Mouse (Mus musculus) midbrain, embryonic 11.5 days (tissue): ENCODE results near the gene Catsper1. TPM values are rescaled to one million over a fixed set of nuclear protein-coding genes. Genes with fewer than 3 reads are reported as not detected.
A peak's percentile ranks its signal among the peaks of the same experiment; 100 is the strongest.

Experiments
- ATAC-seq: fragments of 200-750 bp; cut with Nextera tagmentation; 2 replicates; pipeline ENCODE4 v1.8.0; 2017; ENCODE audit warnings: moderate TSS enrichment, moderate library complexity; ENCODE audit not compliant: low FRiP score
- DNase-seq: peaks from one replicate; pipeline ENCODE4 v3.0.0; 2015; ENCODE audit warnings: low spot score; ENCODE audit errors: missing footprints
- H3K27ac ChIP-seq: fragments of 300-500 bp; sonication (generic); 2 replicates; pipeline ENCODE4 v1.5.1; 2014; ENCODE audit warnings: low read depth, low read length
- H3K27me3 ChIP-seq: fragments of 300-500 bp; sonication (generic); 2 replicates; pipeline ENCODE4 v1.6.1; 2014; ENCODE audit warnings: mild to moderate bottlenecking, low read length, moderate library complexity, mixed read lengths; ENCODE audit not compliant: control insufficient read depth, insufficient read depth
- H3K36me3 ChIP-seq: fragments of 300-500 bp; sonication (generic); 2 replicates; pipeline ENCODE4 v1.6.1; 2014; ENCODE audit warnings: mild to moderate bottlenecking, low read length, moderate library complexity, mixed read lengths; ENCODE audit not compliant: control insufficient read depth, insufficient read depth
- H3K4me1 ChIP-seq: fragments of 300-500 bp; sonication (generic); 2 replicates; pipeline ENCODE4 v1.6.1; 2014; ENCODE audit warnings: low read length; ENCODE audit not compliant: control insufficient read depth, insufficient read depth
- H3K4me2 ChIP-seq: fragments of 300-500 bp; sonication (generic); 2 replicates; pipeline ENCODE4 v1.6.1; 2014; ENCODE audit warnings: mild to moderate bottlenecking, moderate library complexity
- H3K4me3 ChIP-seq: fragments of 300-500 bp; sonication (generic); 2 replicates; pipeline ENCODE4 v1.5.1; 2014; ENCODE audit warnings: low read depth, low read length
- H3K9ac ChIP-seq: fragments of 300-500 bp; sonication (generic); 2 replicates; pipeline ENCODE4 v1.6.1; 2014; ENCODE audit warnings: low read length
- H3K9me3 ChIP-seq: fragments of 300-500 bp; sonication (generic); 2 replicates; pipeline ENCODE4 v1.6.1; 2016; ENCODE audit warnings: low read length; ENCODE audit not compliant: control insufficient read depth
- WGBS: fragments of 180-500 bp; shearing (Covaris S2); extraction: QIAGEN DNeasy Blood & Tissue Kit; methylation state at CpG from one replicate; pipeline ENCODE4 v1.1.7; 2014; 5-methylcytosine and 5-hydroxymethylcytosine counted together
- polyA plus RNA-seq: library from polyadenylated mRNA; unstranded; fragments of >200 nt; fragmentation: Nextera tagmentation; extraction: Ambion mirVana; gene quantifications from 2 replicates; pipeline ENCODE4 v1.2.1, GENCODE M21; 2014

Catsper1 gene
- polyA plus RNA-seq, 1 experiment from 2014 or later = not detected

DNA sequence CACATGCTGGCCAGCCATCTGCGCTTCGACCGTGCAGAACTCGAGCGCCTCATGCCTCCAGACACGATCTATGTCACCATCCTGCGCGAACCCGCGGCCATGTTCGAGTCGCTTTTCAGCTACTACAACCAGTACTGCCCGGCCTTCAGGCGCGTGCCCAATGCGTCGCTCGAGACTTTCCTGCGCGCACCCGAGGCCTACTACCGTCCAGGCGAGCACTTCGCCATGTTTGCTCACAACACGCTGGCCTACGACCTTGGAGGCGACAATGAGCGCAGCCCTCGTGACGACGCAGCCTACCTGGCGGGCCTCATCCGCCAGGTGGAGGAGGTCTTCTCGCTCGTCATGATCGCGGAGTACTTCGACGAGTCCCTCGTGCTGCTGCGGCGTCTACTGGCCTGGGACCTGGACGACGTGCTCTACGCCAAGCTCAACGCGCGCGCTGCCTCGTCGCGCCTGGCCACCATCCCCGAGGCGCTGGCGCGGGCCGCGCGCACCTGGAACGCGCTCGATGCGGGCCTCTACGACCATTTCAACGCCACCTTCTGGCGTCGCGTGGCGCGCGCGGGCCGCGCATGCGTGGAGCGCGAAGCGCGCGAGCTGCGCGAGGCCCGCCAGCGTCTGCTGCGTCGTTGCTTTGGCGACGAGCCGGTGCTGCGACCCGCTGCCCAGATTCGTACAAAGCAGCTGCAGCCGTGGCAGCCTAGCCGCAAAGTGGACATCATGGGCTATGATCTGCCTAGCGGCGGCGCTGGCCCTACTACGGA lies 28.4 kb upstream of the Catsper1 start:
- H3K36me3 ChIP-seq = peaks cover 10% of the 10 kb centered on the region
- H3K27me3 ChIP-seq = peaks cover 5% of the 10 kb centered on the region; the same call in 1 of the 2 replicates
- no peak for DNase-seq

GRCm38 (mm10) chr19:5309025-5309424 lies 26.5 kb upstream of the Catsper1 start:
- no peaks in the 10 kb centered on the region for H3K4me1 ChIP-seq
- DNase-seq (no peak), ATAC-seq (no peak)

More for the DNA sequence above, 28.4 kb upstream of the Catsper1 start:
- H3K27ac ChIP-seq = no peak overlapping the region
- no peaks in the 10 kb centered on the region for H3K4me1 ChIP-seq
- no peak overlapping the region for H3K9ac ChIP-seq
- 43% methylated on average over 98 of the region's 98 CpGs for WGBS
- H3K4me2 ChIP-seq = peak overlapping the region; percentile 22; the same call in 1 of the 2 replicates
- no peak for ATAC-seq
- H3K9me3 ChIP-seq = no peaks in the 10 kb centered on the region; the same call in 1 of the 2 replicates
- H3K4me3 ChIP-seq = no peak overlapping the region

DNA sequence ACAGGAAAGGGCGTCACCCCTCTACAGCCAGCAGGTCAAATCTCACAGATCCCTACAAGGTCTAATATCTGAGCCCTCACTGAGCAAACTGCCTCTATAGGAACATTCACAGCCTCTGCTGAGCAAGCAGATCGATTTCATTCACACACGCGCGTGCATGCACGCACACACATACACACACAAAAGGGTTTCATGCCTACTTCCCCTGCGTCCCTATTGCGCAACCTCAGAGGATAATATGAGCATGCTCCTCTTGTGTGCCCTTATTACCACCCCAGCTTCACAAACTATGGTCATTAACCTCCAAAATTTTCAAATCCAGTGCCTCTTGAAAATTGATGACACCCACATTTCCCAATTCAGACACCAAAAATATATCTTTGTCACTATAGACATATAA lies 22.4 kb upstream of the Catsper1 start:
- Histone ChIP-seq H3K27me3 (no peaks in the 10 kb centered on the region), H3K9me3 (no peaks in the 10 kb centered on the region; the same call in 1 of the 2 replicates)
- ATAC-seq = no peak

More at GRCm38 (mm10) chr19:5309025-5309424, 26.5 kb upstream of the Catsper1 start:
- no peak overlapping the region for H3K4me2 ChIP-seq
- H3K27me3 ChIP-seq = peaks cover 5% of the 10 kb centered on the region; the same call in 1 of the 2 replicates
- H3K4me3 ChIP-seq = no peak overlapping the region
- WGBS = 85% methylated on average over 7 of the region's 7 CpGs
- no peak overlapping the region for H3K9ac ChIP-seq
- H3K36me3 ChIP-seq = peaks cover 10% of the 10 kb centered on the region
- no peak overlapping the region for H3K27ac ChIP-seq
- H3K9me3 ChIP-seq = no peaks in the 10 kb centered on the region; the same call in 1 of the 2 replicates

DNA sequence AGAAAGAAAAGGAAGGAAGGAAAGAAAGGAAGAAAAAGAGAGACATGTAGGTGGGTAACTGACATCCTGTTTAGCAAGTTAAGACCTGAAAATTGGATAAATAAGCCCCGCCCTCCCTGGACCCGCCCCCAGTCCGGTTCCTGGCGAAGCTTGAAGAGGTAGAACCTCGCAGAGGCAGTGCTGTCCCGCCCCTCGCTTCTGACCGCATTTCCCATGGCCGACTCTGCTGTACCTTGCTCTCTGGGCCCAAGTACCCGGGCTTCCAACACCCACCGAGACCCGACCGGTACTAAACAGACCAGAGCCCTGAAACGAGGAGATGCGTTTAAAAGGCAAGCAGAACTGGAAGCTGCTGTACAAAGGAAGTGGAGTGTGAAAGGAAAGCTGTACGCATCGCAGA lies 11.7 kb upstream of the Catsper1 start:
- Histone ChIP-seq H3K27ac (no peak overlapping the region), H3K27me3 (no peaks in the 10 kb centered on the region), H3K4me3 (no peak overlapping the region), H3K4me2 (no peak overlapping the region), H3K9ac (no peak overlapping the region), H3K4me1 (no peaks in the 10 kb centered on the region), H3K9me3 (no peaks in the 10 kb centered on the region), H3K36me3 (no peaks in the 10 kb centered on the region)
- DNase-seq (no peak), ATAC-seq (no peak)
- 57% methylated on average over 17 of the region's 17 CpGs for WGBS

More for the DNA sequence above, 22.4 kb upstream of the Catsper1 start:
- Histone ChIP-seq H3K4me1 (no peaks in the 10 kb centered on the region), H3K36me3 (no peaks in the 10 kb centered on the region), H3K4me3 (no peak overlapping the region), H3K9ac (no peak overlapping the region), H3K27ac (no peak overlapping the region), H3K4me2 (no peak overlapping the region)
- WGBS = 88% methylated on average over 8 of the region's 8 CpGs
- DNase-seq = peak; percentile 31

- no peak overlapping the region for H3K9ac ChIP-seq
- no peaks in the 10 kb centered on the region for H3K4me1 ChIP-seq
- no peak overlapping the region for H3K27ac ChIP-seq
- ATAC-seq (no peak), DNase-seq (no peak)
- H3K9me3 ChIP-seq = no peaks in the 10 kb centered on the region
- H3K4me2 ChIP-seq = no peak overlapping the region
- H3K4me3 ChIP-seq = no peak overlapping the region
- H3K27me3 ChIP-seq = no peaks in the 10 kb centered on the region
- no peaks in the 10 kb centered on the region for H3K36me3 ChIP-seq
- WGBS = 77% methylated on average over 19 of the region's 19 CpGs
These were observed 7.6 kb upstream of the Catsper1 start for GRCm38 (mm10) chr19:5327970-5328369.

DNA sequence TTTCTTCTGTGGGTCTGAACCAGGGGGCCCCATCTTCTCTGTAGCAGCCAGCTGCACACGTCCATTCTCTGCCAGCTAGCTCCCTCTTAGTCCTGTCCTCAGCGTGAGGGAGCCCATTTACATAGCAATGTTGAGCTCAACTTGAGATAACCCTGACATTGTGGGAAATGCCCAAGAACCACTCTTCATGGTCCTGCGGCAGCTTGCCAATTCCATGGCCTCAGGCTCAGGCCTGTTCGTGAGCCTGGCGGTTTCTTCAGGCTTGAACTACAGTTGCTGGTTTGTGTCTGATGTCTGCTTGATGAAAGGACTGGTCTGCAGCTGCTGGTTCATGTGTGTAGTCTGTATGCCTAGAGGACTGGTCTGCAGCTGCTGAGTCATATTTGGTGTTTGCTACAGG lies 800 bp upstream of the Catsper1 start:
- no peak overlapping the region for H3K27ac ChIP-seq
- no peaks in the 10 kb centered on the region for H3K27me3 ChIP-seq
- H3K36me3 ChIP-seq = no peaks in the 10 kb centered on the region
- H3K9ac ChIP-seq = no peak overlapping the region
- H3K9me3 ChIP-seq = no peaks in the 10 kb centered on the region
- no peak overlapping the region for H3K4me3 ChIP-seq
- ATAC-seq = no peak
- H3K4me1 ChIP-seq = no peaks in the 10 kb centered on the region
- no peak for DNase-seq
- H3K4me2 ChIP-seq = no peak overlapping the region
- WGBS = 85% methylated on average over 5 of the region's 5 CpGs

DNA sequence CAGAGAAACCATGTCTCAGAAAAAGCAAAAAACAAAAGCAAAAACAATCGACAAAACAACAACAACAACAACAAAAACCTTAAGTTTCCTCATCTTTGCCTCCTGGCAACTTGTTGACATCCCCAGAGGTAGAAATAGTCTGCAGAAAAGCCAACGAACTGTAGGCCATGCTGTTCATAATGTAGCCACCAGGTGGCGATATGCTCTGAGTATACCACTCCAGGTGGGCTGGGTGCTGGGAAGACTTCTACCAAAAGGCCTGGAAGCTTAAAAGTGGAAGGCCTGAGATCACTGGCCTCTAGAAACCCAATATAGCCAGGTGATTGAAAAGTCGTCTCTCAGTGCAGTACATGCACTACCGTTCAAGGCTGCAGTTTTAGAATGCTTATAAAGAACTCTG lies 2.4 kb downstream of the Catsper1 start:
- Histone ChIP-seq H3K9me3 (no peaks in the 10 kb centered on the region), H3K4me1 (no peaks in the 10 kb centered on the region), H3K4me3 (no peak overlapping the region), H3K4me2 (no peak overlapping the region), H3K36me3 (no peaks in the 10 kb centered on the region), H3K27ac (no peak overlapping the region), H3K9ac (no peak overlapping the region), H3K27me3 (no peaks in the 10 kb centered on the region; the same call in 1 of the 2 replicates)
- ATAC-seq (no peak), DNase-seq (peak; percentile 94)
- 22% methylated on average over 5 of the region's 5 CpGs for WGBS

- ATAC-seq (no peak), DNase-seq (no peak)
- Histone ChIP-seq H3K4me1 (no peaks in the 10 kb centered on the region), H3K27me3 (no peaks in the 10 kb centered on the region; the same call in 1 of the 2 replicates), H3K9me3 (no peaks in the 10 kb centered on the region), H3K4me2 (no peak overlapping the region), H3K27ac (no peak overlapping the region), H3K36me3 (no peaks in the 10 kb centered on the region), H3K4me3 (no peak overlapping the region), H3K9ac (no peak overlapping the region)
- WGBS = 89% methylated on average over 7 of the region's 7 CpGs
These were observed 5.8 kb downstream of the Catsper1 start for GRCm38 (mm10) chr19:5341360-5341759.

GRCm38 (mm10) chr19:5345297-5346131 lies 10.0 kb downstream of the Catsper1 start:
- ATAC-seq (no peak), DNase-seq (no peak)
- Histone ChIP-seq H3K4me2 (no peak overlapping the region), H3K27ac (no peak overlapping the region), H3K4me1 (peaks cover 4% of the 10 kb centered on the region), H3K9ac (no peak overlapping the region), H3K36me3 (no peaks in the 10 kb centered on the region), H3K27me3 (no peaks in the 10 kb centered on the region; the same call in 1 of the 2 replicates), H3K9me3 (no peaks in the 10 kb centered on the region), H3K4me3 (no peak overlapping the region)
- WGBS = 85% methylated on average over 6 of the region's 6 CpGs
